Mouse (Mus musculus) CH12.LX (cell line): Measurements from ENCODE around the gene Nle1.

Experiments used
- CTCF ChIP-seq, 2 experiments: IDR thresholded peaks in 1 of 2; conservative IDR thresholded peaks in 1 of 2; 2 replicates each; pipeline ENCODE4 v1.5.1; 2011 to 2012; ENCODE audit warnings: low read depth in 2 of 2, low read length in 2 of 2, improper control_type of control experiment in 1 of 2, inconsistent platforms in 1 of 2, mild to moderate bottlenecking in 1 of 2, moderate library complexity in 1 of 2
- E2F4 ChIP-seq: IDR thresholded peaks from 2 replicates; pipeline ENCODE4 v1.6.1; 2011; ENCODE audit warnings: low read depth, low read length, improper control_type of control experiment; ENCODE audit not compliant: insufficient replicate concordance
- MAX ChIP-seq: IDR thresholded peaks from 2 replicates; pipeline ENCODE4 v1.6.1; 2011; ENCODE audit warnings: low read length, improper control_type of control experiment
- MYC ChIP-seq: IDR thresholded peaks from 2 replicates; pipeline ENCODE4 v1.6.1; 2011; ENCODE audit warnings: low read depth, mild to moderate bottlenecking, improper control_type of control experiment, low read length
- NRF1 ChIP-seq: IDR thresholded peaks from 2 replicates; pipeline ENCODE4 v1.6.1; 2014; ENCODE audit warnings: low read depth, mild to moderate bottlenecking, inconsistent platforms, low read length, improper control_type of control experiment, moderate library complexity
- POLR2A ChIP-seq: IDR thresholded peaks from 2 replicates; pipeline ENCODE4 v1.6.1; 2011; ENCODE audit warnings: low read depth, mild to moderate bottlenecking, improper control_type of control experiment, low read length
- TCF12 ChIP-seq: IDR thresholded peaks from 2 replicates; pipeline ENCODE4 v1.6.1; 2014; ENCODE audit warnings: low read depth, mild to moderate bottlenecking, inconsistent platforms, low read length, improper control_type of control experiment
- UBTF ChIP-seq: IDR thresholded peaks from 2 replicates; pipeline ENCODE4 v1.6.1; 2012; ENCODE audit warnings: low read depth, mild to moderate bottlenecking, inconsistent platforms, low read length, improper control_type of control experiment, moderate library complexity
- ZNF384 ChIP-seq: IDR thresholded peaks from 2 replicates; pipeline ENCODE4 v1.6.1; 2012; ENCODE audit warnings: low read depth, low read length, improper control_type of control experiment, inconsistent platforms

DNA sequence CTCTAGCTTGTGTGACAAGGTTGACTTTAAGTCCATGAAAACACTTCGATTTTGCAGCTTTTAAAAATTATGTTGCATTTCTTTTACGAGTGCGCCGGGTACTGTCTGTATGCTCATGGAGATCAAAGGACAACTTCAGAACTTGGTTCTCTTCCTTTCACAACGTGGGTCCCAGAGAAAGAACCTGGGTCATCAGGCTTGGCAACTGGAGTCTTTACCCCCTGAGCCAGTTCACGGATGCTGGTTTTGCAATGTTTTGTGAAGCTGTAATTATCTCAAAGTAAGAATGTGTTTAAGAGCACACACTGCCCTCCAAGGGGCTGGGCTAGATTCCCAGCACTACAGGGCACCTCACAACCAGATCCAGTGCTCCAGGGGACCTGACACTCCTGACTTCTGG lies 54.1 kb downstream of the Nle1 start:
- TF ChIP-seq CTCF (conservative IDR thresholded peaks at IDR 0.05 in 1 of 2, IDR thresholded peaks at IDR 0.05 in 1 of 2; ENCODE audit: low read depth in 2 of 2, low read length in 2 of 2) (no peak), MYC (no peak), UBTF (no peak), POLR2A (no peak), E2F4 (no peak), MAX (no peak), TCF12 (no peak), NRF1 (no peak), ZNF384 (no peak)
